Mouse (Mus musculus) layer of hippocampus, adult 2 months (tissue): ENCODE measurements around the gene Cbr4. TPM values are rescaled to one million over a fixed set of nuclear protein-coding genes. Genes with fewer than 3 reads are reported as not detected.
A peak's percentile ranks its signal among the peaks of the same experiment; 100 is the strongest.

ENCODE experiments used
- DNase-seq, 2 experiments: peaks; one replicate each; pipeline ENCODE4 v3.0.0; 2022; ENCODE audit warnings: low spot score in 2 of 2
- H3K27ac ChIP-seq: fragments of 200-600 bp; 2 replicates; pipeline ENCODE4 v1.8.1; 2022
- H3K4me3 ChIP-seq: fragments of 200-600 bp; 2 replicates; pipeline ENCODE4 v1.8.1; 2022; ENCODE audit warnings: mild to moderate bottlenecking
- CTCF ChIP-seq: fragments of 200-600 bp; conservative IDR thresholded peaks from 2 replicates; pipeline ENCODE4 v1.8.1; 2022; ENCODE audit warnings: antibody characterized with exemption, mild to moderate bottlenecking, moderate library complexity
- total RNA-seq, 2 experiments: library from RNA; stranded (reverse); gene quantifications; 2 replicates each; pipeline ENCODE4 v1.2.3; 2021

Gene Cbr4
- total RNA-seq, 2 experiments from 2014 or later, result 24.6 to 30.7 TPM

- H3K4me3 ChIP-seq, result no peak overlapping the region
- no peak for DNase-seq
- no peak for TF ChIP-seq CTCF
- H3K27ac ChIP-seq, result no peak overlapping the region
Measured at GRCm38 (mm10) chr8:61467553-61467815, 20.1 kb upstream of the Cbr4 start.

- no peak for TF ChIP-seq CTCF
- no peak for DNase-seq
- Histone ChIP-seq H3K4me3 (no peak overlapping the region), H3K27ac (no peak overlapping the region)
Measured at GRCm38 (mm10) chr8:61470213-61470612, 17.3 kb upstream of the Cbr4 start.

- no peak for DNase-seq
- no peak for TF ChIP-seq CTCF
- Histone ChIP-seq H3K27ac (no peak overlapping the region), H3K4me3 (no peak overlapping the region)
Measured at GRCm38 (mm10) chr8:61475251-61475673, 12.3 kb upstream of the Cbr4 start.

DNA sequence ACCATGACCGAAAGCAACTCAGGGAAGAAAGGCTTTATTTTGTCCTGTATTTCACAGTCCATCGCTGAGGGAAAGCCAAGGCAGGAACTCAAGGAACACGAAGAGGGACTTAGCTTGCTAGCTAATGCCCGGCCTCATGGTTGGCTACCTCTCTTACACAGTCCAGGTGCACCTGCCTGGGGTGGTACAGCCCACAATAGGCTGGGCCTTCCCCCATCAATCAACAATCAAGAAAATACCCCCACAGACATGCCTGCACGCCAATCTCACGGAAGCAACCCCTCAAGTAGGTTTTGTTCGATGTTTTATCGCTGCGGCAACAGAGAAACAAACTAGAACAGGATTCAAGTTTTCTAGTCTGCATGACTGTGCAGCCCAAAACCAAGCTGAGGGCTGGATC is 11.4 kb upstream of the Cbr4 start:
- Histone ChIP-seq H3K27ac (no peak overlapping the region), H3K4me3 (no peak overlapping the region)
- TF ChIP-seq CTCF, result no peak
- DNase-seq, result no peak

GRCm38 (mm10) chr8:61478150-61478549 is 9.4 kb upstream of the Cbr4 start:
- peak; percentile 34 for TF ChIP-seq CTCF
- Histone ChIP-seq H3K4me3 (no peak overlapping the region), H3K27ac (no peak overlapping the region)
- no peak for DNase-seq

DNA sequence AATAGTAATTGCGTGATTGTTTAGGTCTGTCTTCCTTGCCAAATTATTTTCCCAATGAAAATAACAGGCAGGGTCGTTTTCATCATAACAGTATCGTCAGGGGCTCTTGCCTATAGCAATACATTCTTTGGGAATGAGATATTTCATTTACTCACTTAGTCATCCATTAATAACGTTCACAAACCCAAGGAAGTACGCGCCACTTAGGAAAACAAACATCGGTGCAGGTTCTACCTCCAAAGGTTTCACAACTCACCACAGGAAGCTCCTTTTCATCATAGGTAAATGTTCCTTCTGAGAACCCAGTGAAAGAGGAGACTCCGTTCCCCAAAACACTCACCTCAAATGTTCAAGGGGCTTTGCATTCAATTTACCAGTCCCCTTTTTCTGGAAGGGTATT is 8.7 kb upstream of the Cbr4 start:
- H3K4me3 ChIP-seq, result no peak overlapping the region
- TF ChIP-seq CTCF, result no peak
- no peak for DNase-seq
- no peak overlapping the region for H3K27ac ChIP-seq

- Histone ChIP-seq H3K4me3 (peak overlapping the region; percentile 29; the same call in 1 of the 2 replicates), H3K27ac (no peak overlapping the region)
- DNase-seq, result peak; percentile 51 to 75
- TF ChIP-seq CTCF, result peak; percentile 79
Measured at GRCm38 (mm10) chr8:61479506-61480214, 7.9 kb upstream of the Cbr4 start.

GRCm38 (mm10) chr8:61480260-61480967 is 7.1 kb upstream of the Cbr4 start:
- no peak overlapping the region for H3K4me3 ChIP-seq
- no peak for DNase-seq
- no peak overlapping the region for H3K27ac ChIP-seq
- no peak for TF ChIP-seq CTCF

- Histone ChIP-seq H3K27ac (peak overlapping the region; percentile 92), H3K4me3 (no peak overlapping the region)
- no peak for TF ChIP-seq CTCF
- DNase-seq, result no peak
Measured at GRCm38 (mm10) chr8:61486923-61487529, 508 bp upstream of the Cbr4 start.

DNA sequence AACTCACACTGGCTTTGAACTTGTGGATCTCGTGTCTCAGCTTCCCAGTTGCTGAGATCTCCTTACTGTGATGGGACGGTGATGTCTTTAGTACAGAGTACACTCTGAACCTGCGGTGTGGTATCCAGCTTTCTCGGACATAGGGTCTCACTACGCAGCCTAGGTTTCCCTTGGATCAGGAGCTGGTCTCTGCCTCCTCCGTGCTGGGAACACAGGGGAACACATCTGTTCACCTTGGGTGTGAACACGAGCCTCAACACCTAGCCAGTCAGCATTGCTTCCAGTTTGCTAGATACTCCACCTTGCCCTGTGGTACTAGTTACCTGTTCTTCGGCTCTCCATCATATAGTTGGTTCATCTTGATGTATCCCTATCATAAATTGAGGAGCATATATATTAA is 1.1 kb downstream of the Cbr4 start:
- H3K27ac ChIP-seq, result no peak overlapping the region
- no peak for DNase-seq
- no peak for TF ChIP-seq CTCF
- peak overlapping the region; percentile 98; the same call in 1 of the 2 replicates for H3K4me3 ChIP-seq

DNA sequence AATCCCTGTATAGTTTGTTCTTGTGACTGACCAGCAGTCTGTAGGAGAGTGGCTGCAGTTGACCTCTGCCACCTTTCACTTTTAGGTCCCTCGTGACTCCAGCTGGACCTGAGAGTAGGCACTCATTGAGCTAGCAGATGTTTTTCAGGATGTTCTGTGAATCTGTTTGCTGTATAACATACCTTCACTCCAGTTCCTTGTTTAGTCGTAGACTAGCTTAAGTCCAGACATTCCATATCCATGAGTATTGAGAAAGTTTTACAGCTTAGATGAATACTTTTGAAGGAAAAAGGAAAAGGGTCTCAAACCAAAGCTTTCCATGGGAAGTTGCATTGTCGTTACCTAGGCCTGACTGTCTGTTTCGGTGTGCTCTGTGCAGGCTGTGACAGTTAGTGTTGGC is 9.6 kb downstream of the Cbr4 start:
- no peak for TF ChIP-seq CTCF
- DNase-seq, result no peak
- Histone ChIP-seq H3K4me3 (no peak overlapping the region), H3K27ac (no peak overlapping the region)

DNA sequence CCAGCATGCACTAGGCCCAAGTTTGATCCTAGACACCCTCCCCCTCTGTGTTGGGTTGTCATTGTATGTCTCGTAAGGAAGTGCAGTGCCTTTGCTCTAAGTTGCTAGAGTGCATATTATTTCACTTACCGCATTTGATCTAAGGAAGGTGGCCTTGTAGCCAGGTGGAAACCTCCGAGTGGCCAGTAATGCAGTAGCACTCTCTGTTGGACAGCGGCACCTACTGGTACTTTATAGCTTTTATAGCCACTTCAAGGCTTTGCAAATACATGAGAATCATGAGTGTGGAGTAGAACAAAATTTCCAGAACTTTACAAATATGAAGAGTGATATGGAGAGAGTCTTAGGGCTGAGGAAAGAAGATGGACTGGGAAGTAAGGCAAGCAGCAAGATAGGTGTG is 11.5 kb downstream of the Cbr4 start:
- no peak overlapping the region for H3K4me3 ChIP-seq
- TF ChIP-seq CTCF, result peak; percentile 79
- no peak for DNase-seq
- H3K27ac ChIP-seq, result no peak overlapping the region

DNA sequence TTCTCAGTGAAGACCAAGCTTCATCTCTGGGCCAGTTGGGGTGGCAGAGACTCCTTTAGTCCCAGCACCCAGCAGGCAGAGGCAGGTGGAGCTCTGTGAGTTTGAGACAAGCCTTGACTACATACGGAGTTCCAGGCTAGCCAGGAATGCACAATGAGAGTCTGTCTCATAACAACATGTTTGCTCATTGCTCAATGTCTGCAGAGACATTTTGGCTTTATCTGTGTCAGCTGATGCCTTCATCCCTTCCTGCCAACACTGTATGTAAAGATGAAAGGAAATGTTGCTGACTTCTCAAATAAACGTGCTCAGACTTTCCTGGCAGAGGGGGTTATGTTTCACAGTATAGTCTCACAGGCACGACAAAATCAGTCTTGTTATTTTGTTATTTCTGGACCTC is 13.4 kb downstream of the Cbr4 start:
- Histone ChIP-seq H3K27ac (no peak overlapping the region), H3K4me3 (no peak overlapping the region)
- no peak for DNase-seq
- TF ChIP-seq CTCF, result no peak

DNA sequence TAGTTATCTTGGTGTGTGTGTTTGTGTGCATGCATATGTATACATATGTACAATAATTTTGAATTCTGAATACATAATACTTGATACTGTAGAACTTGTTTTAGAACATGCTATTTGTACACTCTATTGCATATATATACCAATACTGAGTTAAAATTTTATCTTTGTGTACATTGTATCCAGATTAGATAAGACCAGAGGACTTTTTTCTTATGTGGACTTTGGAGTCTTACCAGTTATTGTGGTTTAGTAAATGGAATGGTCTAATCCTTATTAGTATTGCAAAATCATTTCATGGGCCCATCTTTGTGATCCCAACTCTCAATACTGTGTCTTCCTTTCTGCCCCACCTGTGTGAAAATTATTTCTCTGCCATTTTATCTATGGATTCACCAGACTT is 14.7 kb downstream of the Cbr4 start:
- DNase-seq, result no peak
- H3K27ac ChIP-seq, result no peak overlapping the region
- TF ChIP-seq CTCF, result no peak
- H3K4me3 ChIP-seq, result no peak overlapping the region
